Mouse (Mus musculus) liver, embryonic 15.5 days (tissue): Measurements from ENCODE around the gene Arpc5. TPM values are rescaled to one million over a fixed set of nuclear protein-coding genes. Genes with fewer than 3 reads are reported as not detected.

Experiments used
- ATAC-seq: fragments of 200-750 bp; cut with Nextera tagmentation; 2 replicates; pipeline ENCODE4 v1.8.0; 2017; ENCODE audit warnings: moderate number of reproducible peaks, mild to moderate bottlenecking, moderate library complexity; ENCODE audit not compliant: insufficient read depth
- H3K27ac ChIP-seq: fragments of 300-500 bp; sonication (generic); replicated peaks from 2 replicates; pipeline ENCODE4 v1.5.1; 2015; ENCODE audit warnings: mild to moderate bottlenecking, inconsistent platforms
- H3K27me3 ChIP-seq: fragments of 300-500 bp; sonication (generic); 2 replicates; pipeline ENCODE4 v1.6.1; 2015; ENCODE audit warnings: mild to moderate bottlenecking, inconsistent platforms
- H3K36me3 ChIP-seq: fragments of 300-500 bp; sonication (generic); replicated peaks from 2 replicates; pipeline ENCODE4 v1.6.1; 2015; ENCODE audit warnings: moderate library complexity, mild to moderate bottlenecking, inconsistent platforms
- H3K4me1 ChIP-seq: fragments of 300-500 bp; sonication (generic); replicated peaks from 2 replicates; pipeline ENCODE4 v1.6.1; 2015; ENCODE audit warnings: inconsistent platforms
- H3K4me2 ChIP-seq: fragments of 300-500 bp; sonication (generic); 2 replicates; pipeline ENCODE4 v1.6.1; 2015; ENCODE audit warnings: moderate library complexity, mild to moderate bottlenecking, inconsistent platforms
- H3K4me3 ChIP-seq: fragments of 300-500 bp; sonication (generic); replicated peaks from 2 replicates; pipeline ENCODE4 v1.5.1; 2015; ENCODE audit warnings: mild to moderate bottlenecking, inconsistent platforms
- H3K9ac ChIP-seq: fragments of 300-500 bp; sonication (generic); 2 replicates; pipeline ENCODE4 v1.6.1; 2015; ENCODE audit warnings: moderate library complexity, mild to moderate bottlenecking, inconsistent platforms
- H3K9me3 ChIP-seq: fragments of 300-500 bp; sonication (generic); replicated peaks from 2 replicates; pipeline ENCODE4 v1.6.1; 2016; ENCODE audit warnings: inconsistent platforms
- WGBS: fragments of 180-500 bp; shearing (Covaris S2); methylation state at CpG from one replicate; pipeline ENCODE4 v1.1.7; 2015; ENCODE audit warnings: mixed read lengths; ENCODE audit not compliant: insufficient replicate concordance; 5-methylcytosine and 5-hydroxymethylcytosine counted together
- polyA plus RNA-seq: library from polyadenylated mRNA; unstranded; fragments of >200 nt; fragmentation: Nextera tagmentation; extraction: Ambion mirVana; gene quantifications from 2 replicates; pipeline ENCODE4 v1.2.1, GENCODE M21; 2015

The Arpc5 gene
- polyA plus RNA-seq, result 138 and 146 TPM in 2 replicates

- no peaks in the 10 kb centered on the region for H3K9me3 ChIP-seq
- H3K27ac ChIP-seq, result peak within 1 kb of the TSS; percentile 87
- H3K9ac ChIP-seq, result peak within 1 kb of the TSS; percentile 94
- H3K4me1 ChIP-seq, result peaks cover 7% of the 10 kb centered on the region
- H3K4me2 ChIP-seq, result peak within 1 kb of the TSS; percentile 96
- H3K36me3 ChIP-seq, result peaks cover 20% of the 10 kb centered on the region
- peaks cover 32% of the 10 kb centered on the region for H3K27me3 ChIP-seq
- WGBS, result under 1% methylated on average over 86 of the region's 86 CpGs
- peak; percentile 98 for ATAC-seq
- H3K4me3 ChIP-seq, result peak within 1 kb of the TSS; percentile 82
These were observed at the start of gene Arpc5, which contains the start of gene Rgl1 for GRCm38 (mm10) chr1:152766032-152766772. Gene Arpc5 (plus strand): TSS chr1:152766542. Gene Rgl1 (minus strand): TSS chr1:152766351.

- Histone ChIP-seq H3K4me3 (no peak overlapping the region), H3K27me3 (no peaks in the 10 kb centered on the region), H3K4me2 (no peak overlapping the region), H3K27ac (no peak overlapping the region), H3K9ac (no peak overlapping the region), H3K9me3 (no peaks in the 10 kb centered on the region), H3K4me1 (0 out of 2 replicates have a peak, but pooled peaks cover 3% of the 10 kb centered on the region), H3K36me3 (no peaks in the 10 kb centered on the region)
- no peak for ATAC-seq
- 71% methylated on average over 1 of the region's 1 CpGs for WGBS
These were observed 49.0 kb upstream of the Arpc5 start for GRCm38 (mm10) chr1:152717329-152717728.

DNA sequence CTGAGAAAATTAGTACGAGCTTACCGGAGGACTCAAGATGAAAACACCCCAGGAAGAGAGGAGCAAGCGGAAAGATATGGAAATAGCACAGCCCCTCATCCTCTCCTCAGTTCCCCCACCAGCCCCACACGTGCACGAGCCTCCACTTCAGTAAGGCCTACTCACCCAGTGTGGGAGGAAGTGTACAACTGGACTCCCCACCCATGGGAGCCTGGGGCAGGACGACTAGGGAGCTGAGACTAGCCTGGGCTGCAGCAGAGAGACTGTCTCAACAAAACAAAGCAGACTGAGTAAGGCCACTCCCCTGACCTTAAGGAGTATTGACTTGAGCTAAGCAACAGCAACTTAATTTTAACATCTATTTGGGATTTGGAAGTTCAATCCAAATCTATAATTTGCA is 48.1 kb upstream of the Arpc5 start:
- H3K4me1 ChIP-seq, result 0 out of 2 replicates have a peak, but pooled peaks cover 3% of the 10 kb centered on the region
- no peaks in the 10 kb centered on the region for H3K27me3 ChIP-seq
- H3K4me3 ChIP-seq, result no peak overlapping the region
- no peak overlapping the region for H3K9ac ChIP-seq
- H3K36me3 ChIP-seq, result no peaks in the 10 kb centered on the region
- H3K27ac ChIP-seq, result no peak overlapping the region
- ATAC-seq, result no peak
- 31% methylated on average over 6 of the region's 6 CpGs for WGBS
- no peaks in the 10 kb centered on the region for H3K9me3 ChIP-seq
- no peak overlapping the region for H3K4me2 ChIP-seq

- no peaks in the 10 kb centered on the region for H3K36me3 ChIP-seq
- no peak overlapping the region for H3K9ac ChIP-seq
- H3K4me2 ChIP-seq, result no peak overlapping the region
- H3K9me3 ChIP-seq, result no peaks in the 10 kb centered on the region
- no peaks in the 10 kb centered on the region for H3K27me3 ChIP-seq
- H3K27ac ChIP-seq, result no peak overlapping the region
- 0 out of 2 replicates have a peak, but pooled peaks cover 3% of the 10 kb centered on the region for H3K4me1 ChIP-seq
- no peak overlapping the region for H3K4me3 ChIP-seq
- ATAC-seq, result no peak
- WGBS, result 12% methylated on average over 4 of the region's 4 CpGs
These were observed 45.4 kb upstream of the Arpc5 start for GRCm38 (mm10) chr1:152720969-152721368.

DNA sequence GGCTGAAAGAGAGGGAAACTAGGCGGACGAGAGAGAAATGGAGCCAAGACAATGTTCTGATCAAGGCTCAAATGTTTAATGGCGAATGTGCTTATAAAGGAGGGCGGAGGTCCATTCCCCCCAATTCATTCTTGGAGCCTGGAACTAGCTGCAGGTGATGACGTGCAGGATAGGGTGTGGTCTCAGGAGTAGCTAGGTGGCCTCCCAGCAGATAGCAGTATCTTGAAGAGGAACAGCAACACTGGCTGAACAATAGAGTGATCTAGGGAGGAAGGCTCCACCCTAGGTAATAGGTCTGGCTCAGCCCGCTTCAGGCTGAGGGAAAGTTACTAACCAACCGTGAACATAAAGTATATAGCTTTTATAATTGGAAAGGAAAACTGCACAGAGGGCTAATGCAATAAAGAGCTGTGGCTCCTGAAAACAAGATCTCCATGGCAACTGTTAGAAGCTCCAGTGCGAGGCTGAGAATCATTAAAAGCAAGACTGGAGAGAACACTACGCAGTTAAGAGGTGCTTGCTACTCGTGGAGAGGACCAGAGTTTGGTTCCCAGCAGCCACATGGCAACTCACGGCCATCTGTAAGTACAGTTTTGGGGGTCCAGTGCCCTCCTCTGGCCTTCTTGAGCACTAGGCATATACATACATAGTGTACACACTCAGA is 44.7 kb upstream of the Arpc5 start:
- no peak for ATAC-seq
- WGBS, result 54% methylated on average over 11 of the region's 11 CpGs
- Histone ChIP-seq H3K36me3 (no peaks in the 10 kb centered on the region), H3K27me3 (no peaks in the 10 kb centered on the region), H3K4me2 (no peak overlapping the region), H3K9me3 (no peaks in the 10 kb centered on the region), H3K4me1 (0 out of 2 replicates have a peak, but pooled peaks cover 3% of the 10 kb centered on the region), H3K9ac (no peak overlapping the region), H3K27ac (no peak overlapping the region), H3K4me3 (no peak overlapping the region)

DNA sequence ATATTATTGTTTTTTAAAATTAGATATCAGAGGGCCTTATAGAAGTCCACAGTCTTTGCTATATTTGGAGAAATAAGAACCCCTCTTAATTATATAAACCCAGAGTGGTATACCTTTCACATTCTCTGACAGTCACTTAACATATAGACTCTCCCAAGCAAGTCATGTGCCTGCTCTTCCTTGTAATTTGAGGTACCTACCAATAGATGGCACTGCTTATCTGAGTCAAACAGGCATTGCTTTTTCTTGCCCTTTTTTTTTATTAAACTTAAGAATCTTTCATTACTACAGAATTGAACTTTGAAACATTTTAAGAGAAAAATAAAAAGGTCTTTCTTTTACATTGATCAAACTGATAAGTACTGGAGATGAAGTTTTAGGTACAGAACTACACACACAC is 42.1 kb upstream of the Arpc5 start:
- Histone ChIP-seq H3K4me1 (0 out of 2 replicates have a peak, but pooled peaks cover 3% of the 10 kb centered on the region), H3K4me2 (no peak overlapping the region), H3K36me3 (no peaks in the 10 kb centered on the region), H3K4me3 (no peak overlapping the region), H3K9ac (no peak overlapping the region), H3K27ac (no peak overlapping the region), H3K9me3 (no peaks in the 10 kb centered on the region), H3K27me3 (no peaks in the 10 kb centered on the region)
- ATAC-seq, result no peak

GRCm38 (mm10) chr1:152726095-152726494 is 40.2 kb upstream of the Arpc5 start:
- no peaks in the 10 kb centered on the region for H3K4me1 ChIP-seq
- no peaks in the 10 kb centered on the region for H3K36me3 ChIP-seq
- no peaks in the 10 kb centered on the region for H3K27me3 ChIP-seq
- 47% methylated on average over 3 of the region's 3 CpGs for WGBS
- no peak overlapping the region for H3K4me2 ChIP-seq
- H3K9me3 ChIP-seq, result no peaks in the 10 kb centered on the region
- no peak for ATAC-seq
- no peak overlapping the region for H3K9ac ChIP-seq
- H3K27ac ChIP-seq, result no peak overlapping the region
- no peak overlapping the region for H3K4me3 ChIP-seq

DNA sequence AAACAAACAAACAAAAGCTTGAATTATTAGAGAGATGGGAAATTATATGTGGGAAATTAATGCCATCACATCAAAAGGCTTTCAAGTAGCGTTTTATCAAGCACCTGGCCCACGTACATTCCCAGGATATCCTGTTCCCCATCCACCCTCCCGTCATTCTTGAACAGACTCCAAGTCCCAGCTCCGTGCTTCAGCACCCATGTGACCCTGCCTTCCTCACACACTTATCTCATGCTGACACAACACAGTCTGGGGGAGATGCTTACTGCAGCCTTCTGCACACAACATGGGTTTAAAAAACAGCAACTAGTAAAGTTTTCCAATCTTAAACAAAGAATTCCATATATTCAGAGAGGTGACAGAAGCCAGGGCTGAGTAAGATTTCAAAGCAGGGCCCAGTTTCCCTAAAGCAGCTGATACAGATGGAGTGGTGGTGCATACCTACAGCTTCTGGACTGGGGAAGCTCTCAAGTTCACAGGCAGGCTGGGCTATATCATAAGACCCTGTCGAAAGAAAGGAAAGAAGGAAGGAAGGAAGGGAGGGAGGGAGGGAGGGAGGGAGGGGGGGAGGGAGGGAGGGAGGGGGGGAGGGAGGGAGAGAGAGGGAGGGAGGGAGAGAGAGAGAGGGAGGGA is 38.6 kb upstream of the Arpc5 start:
- Histone ChIP-seq H3K4me1 (no peaks in the 10 kb centered on the region), H3K36me3 (no peaks in the 10 kb centered on the region), H3K9ac (no peak overlapping the region), H3K4me2 (no peak overlapping the region), H3K27ac (no peak overlapping the region), H3K27me3 (no peaks in the 10 kb centered on the region), H3K4me3 (no peak overlapping the region), H3K9me3 (no peaks in the 10 kb centered on the region)
- whole genome bisulfite sequencing, result 18% methylated on average over 4 of the region's 5 CpGs
- ATAC-seq, result no peak

- no peak overlapping the region for H3K4me3 ChIP-seq
- no peaks in the 10 kb centered on the region for H3K9me3 ChIP-seq
- WGBS, result 79% methylated on average over 9 of the region's 9 CpGs
- H3K27ac ChIP-seq, result no peak overlapping the region
- H3K4me1 ChIP-seq, result no peaks in the 10 kb centered on the region
- H3K4me2 ChIP-seq, result no peak overlapping the region
- H3K27me3 ChIP-seq, result no peaks in the 10 kb centered on the region
- no peak for ATAC-seq
- H3K36me3 ChIP-seq, result no peaks in the 10 kb centered on the region
- H3K9ac ChIP-seq, result no peak overlapping the region
These were observed 27.5 kb upstream of the Arpc5 start for GRCm38 (mm10) chr1:152738793-152739192.

GRCm38 (mm10) chr1:152739374-152739773 is 27.0 kb upstream of the Arpc5 start:
- ATAC-seq, result no peak
- WGBS, result 76% methylated on average over 11 of the region's 11 CpGs
- Histone ChIP-seq H3K9ac (no peak overlapping the region), H3K4me2 (no peak overlapping the region), H3K4me1 (no peaks in the 10 kb centered on the region), H3K9me3 (no peaks in the 10 kb centered on the region), H3K27ac (no peak overlapping the region), H3K27me3 (no peaks in the 10 kb centered on the region), H3K4me3 (no peak overlapping the region), H3K36me3 (no peaks in the 10 kb centered on the region)

DNA sequence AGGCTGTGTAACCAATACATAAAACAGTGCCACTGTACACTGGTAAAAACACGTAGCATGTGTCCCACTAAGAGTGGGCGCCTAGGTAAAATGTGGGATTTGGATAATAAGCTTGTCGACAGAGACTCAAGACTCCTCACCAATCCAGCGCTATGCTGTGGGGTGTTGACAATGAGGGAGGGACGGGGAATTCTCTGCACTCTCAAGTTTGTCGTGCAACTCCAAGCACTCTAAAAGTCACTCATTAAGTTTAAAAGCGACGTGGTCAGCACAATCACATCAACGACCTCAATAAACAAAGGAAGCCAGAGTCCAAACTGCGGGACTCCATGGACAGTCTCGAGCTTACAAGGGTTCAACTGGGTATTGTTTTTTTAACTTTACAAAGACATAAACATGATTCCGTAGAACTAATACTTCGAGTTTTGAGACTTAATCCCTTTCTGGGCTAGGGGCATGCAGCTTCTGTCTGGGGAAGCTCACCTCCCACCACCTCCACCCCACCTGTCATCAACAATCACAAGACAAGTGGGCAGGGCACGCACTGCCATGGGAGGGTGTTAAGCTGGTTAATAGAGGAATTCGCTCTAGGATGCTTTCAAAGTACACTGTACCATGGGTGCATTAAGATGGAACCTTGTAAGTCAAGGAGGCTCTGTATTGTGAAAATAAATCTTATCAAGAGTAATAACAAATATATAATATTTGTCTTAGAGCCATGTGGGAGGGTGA is 23.1 kb upstream of the Arpc5 start:
- H3K4me3 ChIP-seq, result no peak overlapping the region
- H3K4me2 ChIP-seq, result no peak overlapping the region
- ATAC-seq, result no peak
- H3K27me3 ChIP-seq, result no peaks in the 10 kb centered on the region
- no peak overlapping the region for H3K9ac ChIP-seq
- no peaks in the 10 kb centered on the region for H3K36me3 ChIP-seq
- H3K4me1 ChIP-seq, result no peaks in the 10 kb centered on the region
- no peak overlapping the region for H3K27ac ChIP-seq
- H3K9me3 ChIP-seq, result no peaks in the 10 kb centered on the region
- 55% methylated on average over 15 of the region's 15 CpGs for WGBS
